ENCODE assay signal across 8 mouse cellular contexts in the genomic region with DNA sequence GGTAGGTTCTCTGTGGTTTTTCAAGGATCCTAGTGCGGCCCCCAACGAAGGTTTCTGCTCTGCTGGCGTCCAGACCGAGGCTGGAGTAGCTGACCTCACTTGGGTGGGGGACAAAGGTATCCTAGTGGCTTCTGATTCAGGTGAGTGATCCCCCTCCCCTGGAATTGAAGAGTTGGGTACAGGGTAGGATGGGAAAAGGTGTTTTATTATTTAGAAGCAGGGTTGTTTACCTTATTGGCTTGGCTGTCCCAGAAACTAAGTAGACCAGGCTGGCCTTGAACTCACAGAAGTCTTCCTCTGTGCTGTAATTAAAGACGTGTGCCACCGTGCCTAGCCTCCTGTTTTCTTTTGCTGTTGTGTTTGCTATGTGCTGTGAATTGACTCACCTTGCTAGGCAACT. TPM values are rescaled to one million over a fixed set of nuclear protein-coding genes. Genes with fewer than 3 reads are reported as not detected.
A peak's percentile ranks its signal among the peaks of the same experiment; 100 is the strongest.
DNase-seq lines count a peak whose midpoint lies in the region; ATAC-seq and TF ChIP-seq lines count a peak whose summit lies in the region.

A gene (minus strand): TSS at position 101 of the 400 bp plus-strand sequence.

- H3K36me3 ChIP-seq in midbrain, embryonic 15.5 days (replicated peaks) = peaks cover 38% of the 10 kb centered on the region

- peak within 1 kb of the TSS; percentile 98 for H3K27ac ChIP-seq in left cerebral cortex, adult 2 months
- peak within 1 kb of the TSS; percentile 92 for H3K27ac ChIP-seq in midbrain, embryonic 15.5 days

- H3K9me3 ChIP-seq in midbrain, embryonic 15.5 days = no peaks in the 10 kb centered on the region

- no peaks in the 10 kb centered on the region for H3K27me3 ChIP-seq in midbrain, embryonic 15.5 days (replicated peaks)

- H3K9ac ChIP-seq in midbrain, embryonic 15.5 days = peak within 1 kb of the TSS; percentile 98

- TF ChIP-seq CTCF in left cerebral cortex, adult 2 months (IDR thresholded peaks at IDR 0.05) = no peak

- WGBS in midbrain, embryonic 15.5 days = 5% methylated on average over 6 of the region's 6 CpGs

- H3K4me1 ChIP-seq in midbrain, embryonic 15.5 days = peaks cover 39% of the 10 kb centered on the region

- ATAC-seq in common myeloid progenitor, adult 5-6 weeks (replicated peaks; ENCODE audit: low read depth, poor library complexity, severe bottlenecking) = no peak
- ATAC-seq in midbrain, embryonic 15.5 days (replicated peaks) = no peak; the same call in 1 of the 2 replicates

- no peak for DNase-seq in left cerebral cortex, adult 2 months (ENCODE audit: extremely low spot score in 1 of 2, low spot score in 2 of 2)
- DNase-seq in left cerebral cortex, adult 9 months (ENCODE audit: low spot score in 2 of 2) = no peak
- peak; percentile 4 for DNase-seq in heart, adult 8-10 months (ENCODE audit: low spot score)
- no peak for DNase-seq in layer of hippocampus, postnatal 25 days (ENCODE audit: extremely low spot score in 1 of 2, low spot score in 1 of 2)
- DNase-seq in urinary bladder, postnatal 4 days (ENCODE audit: low spot score in 2 of 2) = no peak
- no peak for DNase-seq in thymus, postnatal 25 days

- H3K4me3 ChIP-seq in left cerebral cortex, adult 2 months = peak within 1 kb of the TSS; percentile 98
- H3K4me3 ChIP-seq in midbrain, embryonic 15.5 days = peak within 1 kb of the TSS; percentile 87

- H3K4me2 ChIP-seq in midbrain, embryonic 15.5 days = peak within 1 kb of the TSS; percentile 73

- intact Hi-C loops in left cerebral cortex, adult 2 months (cut with DNase I) = loop anchor here (2.0 kb wide), 1 partner anchor 273 kb away; a partner anchor contains a TSS

RNA-seq across cellular contexts. Expression of the gene that starts here (rescaled TPM):
- total RNA-seq in left cerebral cortex, adult 2 months (2021) = 100 to 1,000 TPM; 228 to 249 TPM
- total RNA-seq in common myeloid progenitor, adult 5-6 weeks (2017) = 452 and 491 TPM in 2 replicates
- total RNA-seq in heart, adult 8-10 months (2022) = 1,000 to 10,000 TPM; 1,049 to 1,242 (median 1,155) TPM
- total RNA-seq in layer of hippocampus, postnatal 25 days (2021) = 100 to 1,000 TPM; 289 to 314 TPM
- 486 and 492 TPM in 2 replicates for polyA plus RNA-seq in midbrain, embryonic 15.5 days (2015; fragmentation: Nextera tagmentation; extraction: Ambion mirVana)
